Mouse (Mus musculus): Measurements from ENCODE around the gene Acot11.

DNA sequence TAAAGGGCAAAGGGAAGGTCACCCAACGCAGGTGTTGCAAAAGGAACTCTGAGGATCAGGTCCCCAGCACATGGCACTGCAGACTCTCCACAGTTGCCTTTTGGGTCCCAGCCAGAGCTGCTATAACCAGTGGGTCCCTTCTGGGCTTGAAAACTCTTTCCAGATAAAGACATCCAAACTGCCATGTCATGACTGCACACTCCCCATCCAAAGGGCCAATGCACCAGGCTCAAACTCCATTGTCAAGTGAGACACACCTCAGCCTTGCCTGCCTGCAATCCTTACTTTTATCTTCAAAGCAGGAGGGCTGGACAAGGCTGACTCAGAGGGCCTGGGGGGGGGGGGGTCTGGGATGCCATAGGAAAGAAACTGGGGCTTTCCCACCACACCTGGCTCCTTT lies 13.9 kb downstream of the Acot11 start:
- TF ChIP-seq CTCF (IDR thresholded peaks at IDR 0.05; ENCODE audit: low read depth) (no peak), EP300 (optimal IDR thresholded peaks at IDR 0.05) (no peak)
